Mouse (Mus musculus): ENCODE data around the gene 2010300C02Rik.
A peak's percentile ranks its signal among the peaks of the same experiment; 100 is the strongest.

DNA sequence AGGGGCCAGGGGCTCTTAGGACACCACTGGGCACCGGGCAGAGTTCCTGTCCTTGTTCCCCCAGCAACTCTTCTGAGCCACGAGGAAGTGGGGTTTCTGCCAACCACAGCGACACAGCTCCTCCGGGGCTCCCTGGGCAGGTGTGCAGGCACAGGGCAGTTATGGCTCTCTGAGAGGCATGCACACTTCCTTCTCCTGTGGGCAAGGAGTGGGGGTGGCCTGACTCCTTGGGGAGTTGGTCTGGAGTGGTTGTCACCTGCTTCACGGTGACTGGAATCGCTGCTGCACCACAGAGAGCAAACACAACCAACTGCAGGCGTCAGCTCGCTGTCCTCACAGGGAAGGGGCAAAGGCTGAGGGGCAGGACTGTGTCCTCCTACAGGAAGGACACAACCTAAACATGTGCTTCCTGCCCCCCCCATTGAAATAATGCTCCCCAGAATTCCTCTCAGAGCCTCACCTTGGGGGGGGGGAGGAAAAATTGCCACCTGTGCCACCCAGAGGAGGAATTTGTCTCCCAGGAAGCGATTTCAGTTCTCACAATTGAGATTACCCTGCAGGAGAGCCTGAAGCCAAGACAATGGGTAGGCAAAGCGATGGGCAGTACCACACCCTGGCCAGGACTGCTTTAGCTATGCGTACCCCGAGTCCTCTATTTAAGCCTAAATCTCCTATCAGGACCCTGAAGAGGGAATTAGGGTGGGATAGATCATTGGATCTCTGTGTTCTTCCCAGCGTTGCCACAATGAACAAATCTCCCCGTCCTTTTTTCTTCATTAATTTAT, 54.2 kb downstream of the 2010300C02Rik start:
- TF ChIP-seq POLR2A (IDR thresholded peaks at IDR 0.05; ENCODE audit: low read depth, low read length) (peak; percentile 55; the same call in 1 of the 2 replicates), CTCF (IDR thresholded peaks at IDR 0.05; ENCODE audit: extremely low read depth, insufficient read length, insufficient replicate concordance, low read depth, low read length) (no peak)
